Mouse (Mus musculus) adipocyte (in vitro differentiated cells): Measurements from ENCODE around the gene Fjx1.
A peak's percentile ranks its signal among the peaks of the same experiment; 100 is the strongest.

Experiments used
- DNase-seq: peaks from one replicate; pipeline ENCODE4 v3.0.0-alpha.2; 2016; ENCODE audit warnings: low spot score

Gene Fjx1

GRCm38 (mm10) chr2:102451671-102452549 is at the start of gene Fjx1:
TSS of gene Fjx1 (minus strand) at chr2:102452499.
- no peak for DNase-seq

GRCm38 (mm10) chr2:102500001-102500689 is 47.8 kb upstream of the Fjx1 start:
- no peak for DNase-seq

DNA sequence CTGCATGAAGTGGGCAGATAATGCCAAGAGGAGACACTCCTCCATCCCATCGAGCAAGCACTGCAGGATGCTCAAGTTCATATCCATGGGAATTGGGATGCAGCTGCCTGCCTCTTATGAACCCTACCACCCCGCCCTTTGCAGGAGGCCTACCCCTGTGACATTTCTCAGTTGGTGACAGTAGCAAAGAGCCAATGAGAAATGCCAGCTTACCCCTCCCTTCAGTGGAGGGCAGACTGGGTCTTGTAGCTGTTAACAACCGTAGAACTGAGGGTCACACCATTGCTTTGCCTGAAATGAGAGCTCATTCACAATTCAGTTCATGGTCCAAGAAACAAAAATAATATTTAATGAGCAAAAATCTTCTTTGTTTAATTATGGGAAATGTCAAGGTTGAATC is 28.4 kb upstream of the Fjx1 start:
- no peak for DNase-seq

DNA sequence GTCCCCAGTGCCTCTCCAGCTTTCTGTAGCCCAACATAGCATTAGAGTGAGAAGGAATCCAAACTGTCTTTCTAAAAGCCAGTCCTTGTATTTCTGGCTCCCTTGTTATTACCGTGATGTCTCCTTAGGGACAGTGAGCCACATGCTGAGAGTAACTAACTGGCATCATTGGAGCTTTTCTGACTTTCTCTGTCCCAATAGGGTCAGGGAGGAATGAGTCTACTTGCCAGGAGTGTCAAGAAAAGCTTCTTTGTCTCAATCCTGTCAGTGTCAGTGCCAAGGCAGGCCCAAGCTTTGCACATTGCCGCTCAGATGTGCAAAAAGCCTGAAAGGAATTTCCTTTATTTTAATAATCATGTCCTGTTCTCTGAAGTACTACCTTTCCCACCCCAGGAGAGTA is 23.8 kb upstream of the Fjx1 start:
- peak; percentile 38 for DNase-seq

DNA sequence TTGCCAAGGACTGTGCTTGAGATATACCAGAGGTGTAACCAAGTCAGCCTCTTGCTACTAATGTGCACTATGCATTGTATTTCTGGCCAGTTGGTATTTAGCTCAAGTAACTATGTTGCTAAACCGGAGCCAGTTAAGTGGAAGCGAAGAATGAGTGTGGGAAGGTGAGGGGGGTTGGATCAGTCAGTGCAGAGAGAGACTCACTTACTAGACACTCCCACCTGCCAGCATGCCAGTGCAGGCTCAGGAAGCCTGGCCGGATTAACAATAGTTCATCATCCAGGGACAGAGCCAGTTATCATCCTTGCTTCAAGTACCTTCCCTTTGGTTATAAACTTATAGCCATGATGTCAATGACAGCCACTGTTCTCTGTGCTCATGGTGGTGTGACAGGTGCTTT is 16.3 kb upstream of the Fjx1 start:
- DNase-seq: no peak

DNA sequence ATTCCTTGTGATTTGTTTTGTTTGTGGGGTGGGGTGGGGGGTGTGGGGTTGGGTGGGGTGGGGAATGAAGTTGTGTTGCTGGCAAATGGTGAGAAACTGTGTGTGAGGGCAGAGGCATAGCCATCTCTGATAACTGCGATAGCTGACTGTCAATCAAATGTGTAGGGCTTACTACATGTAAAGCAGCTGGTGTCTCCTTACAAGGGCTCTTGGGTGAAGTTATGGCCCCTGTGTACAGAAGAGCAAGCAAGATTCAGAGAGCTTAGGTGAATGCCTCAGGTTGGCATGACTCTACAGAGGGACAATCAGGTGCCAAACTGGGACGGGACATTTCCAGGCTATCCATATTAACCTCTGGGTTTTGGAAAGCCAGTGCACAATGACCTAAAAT is 12.0 kb upstream of the Fjx1 start:
- DNase-seq: no peak

GRCm38 (mm10) chr2:102463587-102464341 is 11.5 kb upstream of the Fjx1 start:
- peak; percentile 31 for DNase-seq

GRCm38 (mm10) chr2:102461491-102461890 is 9.2 kb upstream of the Fjx1 start:
- no peak for DNase-seq

DNA sequence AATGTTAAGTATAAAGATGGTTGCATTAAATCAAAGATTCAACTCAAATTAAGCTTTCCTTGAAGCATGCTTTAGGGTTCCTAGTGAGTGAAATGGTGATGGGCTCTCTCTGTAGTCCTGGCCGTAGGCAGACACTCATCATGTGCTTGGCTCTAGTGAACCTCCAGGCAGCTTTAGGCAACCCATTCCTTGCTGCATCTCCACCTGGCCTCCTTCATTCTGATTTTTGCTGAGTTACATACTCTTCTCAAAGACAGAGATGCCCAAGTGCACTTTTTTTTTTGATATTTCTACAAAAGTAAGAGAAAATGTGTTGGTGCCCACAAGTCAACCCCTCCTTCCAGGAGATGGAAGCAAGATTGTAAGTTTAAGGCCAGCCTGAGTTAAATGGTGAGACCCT is 2.8 kb upstream of the Fjx1 start:
- DNase-seq: no peak

DNA sequence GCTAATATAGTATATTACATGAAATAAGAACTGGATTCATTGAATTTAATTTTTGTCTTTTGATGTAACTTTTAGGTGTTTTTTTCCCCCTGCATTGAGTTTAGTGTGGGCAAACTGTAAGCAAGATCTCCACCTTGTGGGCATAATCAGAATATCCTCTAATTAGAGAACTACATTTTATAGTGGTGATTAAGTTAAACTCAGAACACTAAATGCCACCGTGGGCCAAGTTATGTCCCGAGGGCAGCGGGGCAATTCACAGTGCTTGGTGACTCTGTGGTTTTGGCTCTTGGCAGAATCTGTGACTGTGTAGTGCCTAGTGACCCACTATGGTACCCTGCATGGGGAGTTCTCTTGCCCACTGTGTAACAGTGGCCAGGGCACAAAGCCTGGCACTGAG is 1.1 kb upstream of the Fjx1 start:
- peak; percentile 65 for DNase-seq

GRCm38 (mm10) chr2:102450761-102451670 is 1.3 kb downstream of the Fjx1 start:
- no peak for DNase-seq

GRCm38 (mm10) chr2:102450248-102450760 is 2.0 kb downstream of the Fjx1 start:
- no peak for DNase-seq

GRCm38 (mm10) chr2:102449630-102450247 is 2.6 kb downstream of the Fjx1 start:
- DNase-seq: no peak

DNA sequence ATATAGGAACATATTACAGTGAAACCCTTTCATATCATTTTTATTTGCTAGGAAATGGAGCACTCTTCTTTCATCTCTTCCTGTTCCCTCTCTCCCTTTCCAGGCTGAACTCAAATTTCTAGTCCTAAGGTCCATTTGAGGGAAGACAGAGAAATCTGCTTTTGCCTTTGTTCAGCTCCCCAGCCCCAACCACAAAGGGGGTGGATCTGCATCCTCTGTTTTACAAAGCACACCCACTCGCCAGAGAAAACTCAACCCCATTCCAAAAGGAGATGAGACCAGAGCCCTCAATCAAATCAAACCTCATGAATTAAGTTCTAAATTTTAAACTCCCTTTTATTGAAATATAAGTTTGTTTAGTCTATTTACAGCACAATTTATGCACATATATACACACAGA is 3.2 kb downstream of the Fjx1 start:
- DNase-seq: no peak

DNA sequence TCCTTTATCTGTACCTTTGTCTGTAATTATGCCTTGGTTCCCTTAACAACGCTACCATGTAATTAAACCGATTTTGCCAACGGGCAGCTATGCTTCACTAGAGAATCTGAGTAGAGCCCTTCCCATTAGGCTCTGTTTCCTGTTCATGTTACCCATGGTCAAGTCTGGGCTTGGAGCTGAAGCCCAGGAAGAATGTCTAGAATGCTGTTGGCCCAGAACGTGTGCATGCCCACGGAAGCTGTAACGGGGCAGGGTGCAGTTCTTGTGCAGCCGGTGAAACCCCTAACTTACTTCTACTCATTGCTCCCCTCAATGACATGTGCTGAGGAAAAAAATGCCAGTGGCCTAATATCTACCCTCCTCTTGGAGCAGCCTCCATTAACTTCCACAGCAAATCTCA is 4.5 kb downstream of the Fjx1 start:
- DNase-seq: no peak

GRCm38 (mm10) chr2:102446851-102447250 is 5.4 kb downstream of the Fjx1 start:
- no peak for DNase-seq

GRCm38 (mm10) chr2:102437357-102438030 is 14.8 kb downstream of the Fjx1 start:
- no peak for DNase-seq

- no peak for DNase-seq
Measured at GRCm38 (mm10) chr2:102433879-102434278, 18.4 kb downstream of the Fjx1 start.

DNA sequence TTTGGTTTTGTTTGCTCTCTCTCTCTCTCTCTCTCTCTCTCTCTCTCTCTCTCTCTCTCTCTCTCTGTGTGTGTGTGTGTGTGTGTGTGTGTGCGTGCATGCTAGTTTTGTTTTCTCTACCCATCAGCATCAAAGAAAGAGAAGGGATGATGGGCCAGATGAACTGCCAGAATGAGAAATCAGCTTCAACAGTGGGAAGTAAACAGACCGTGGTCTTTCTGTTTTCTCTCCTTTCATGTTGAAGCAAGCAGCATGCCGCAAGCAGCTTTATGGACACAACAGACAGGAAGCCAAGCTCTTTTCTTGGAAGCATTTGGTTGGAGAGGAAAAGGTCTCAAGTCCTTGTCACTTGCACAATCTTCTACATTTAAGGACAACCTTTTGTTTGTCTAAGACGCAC is 21.2 kb downstream of the Fjx1 start:
- no peak for DNase-seq

GRCm38 (mm10) chr2:102427974-102428373 is 24.3 kb downstream of the Fjx1 start:
- no peak for DNase-seq
